Mouse (Mus musculus): ENCODE measurements at regions not wholly inside any gene's neighbourhood (a gene's known extent, or its start where the extent isn't known, plus 50 kb on each side); places are given as distances from the start of the nearest gene placed in this dataset.

- H3K4me3 ChIP-seq (replicated peaks in 1 of 3; ENCODE audit: low read depth in 2 of 3, low read length in 2 of 3, poor library complexity in 1 of 3), result no peak overlapping the region
- DNase-seq (ENCODE audit: extremely low read depth), result no peak
- no peaks in the 10 kb centered on the region for H3K36me3 ChIP-seq (replicated peaks in 1 of 2; ENCODE audit: control insufficient read depth in 1 of 2, insufficient read depth in 1 of 2, low read length in 1 of 2)
- no peak overlapping the region for H3K4me2 ChIP-seq (ENCODE audit: insufficient read depth, low read depth, poor library complexity, severe bottlenecking)
- in situ Hi-C loops (cut with MboI; ENCODE audit: low pct_ligation_motif_present, low pct_unique_long_range_greater_than_20kb, low sequenced_read_pairs) (no loop called here), dilution Hi-C loops (cut with MboI; ENCODE audit: extremely low pct_ligation_motif_present, extremely low pct_unique_long_range_greater_than_20kb, low sequenced_read_pairs) (no loop called here)
- no peaks in the 10 kb centered on the region for H3K79me2 ChIP-seq (replicated peaks; ENCODE audit: control insufficient read depth, extremely low read depth, insufficient read depth, poor library complexity, severe bottlenecking)
- TF ChIP-seq NELFE (IDR thresholded peaks at IDR 0.05; ENCODE audit: low read depth, low read length) (no peak), ETS1 (conservative IDR thresholded peaks at IDR 0.05; ENCODE audit: low read depth, low read length) (no peak), UBTF (IDR thresholded peaks at IDR 0.05; ENCODE audit: low read depth, low read length) (no peak), ZMIZ1 (IDR thresholded peaks at IDR 0.05; ENCODE audit: low read depth, low read length) (no peak), MEF2A (IDR thresholded peaks at IDR 0.05; ENCODE audit: borderline replicate concordance, low read depth, low read length) (no peak), ZC3H11A (IDR thresholded peaks at IDR 0.05; ENCODE audit: low read depth, low read length) (no peak)
- no peak overlapping the region for H3K27ac ChIP-seq (ENCODE audit: insufficient read depth, low read depth)
- peaks cover 77% of the 10 kb centered on the region for H3K9me3 ChIP-seq (replicated peaks; ENCODE audit: low read length)
- no peaks in the 10 kb centered on the region for H3K27me3 ChIP-seq (replicated peaks)
- H3K4me1 ChIP-seq (ENCODE audit: control insufficient read depth in 1 of 2, insufficient read depth in 2 of 2), result no peaks in the 10 kb centered on the region
- H3K9ac ChIP-seq (ENCODE audit: insufficient read depth, low read depth), result no peak overlapping the region
Observed at GRCm38 (mm10) chr8:113957821-113958220, 109.3 kb upstream of the Adamts18 start.

GRCm38 (mm10) chr8:113975810-113976209 lies 127.3 kb upstream of the Adamts18 start:
- TF ChIP-seq E2F4 (IDR thresholded peaks at IDR 0.05; ENCODE audit: insufficient replicate concordance, low read depth, low read length) (no peak), SMC3 (IDR thresholded peaks at IDR 0.05; ENCODE audit: low read depth, low read length) (no peak), MEF2A (IDR thresholded peaks at IDR 0.05; ENCODE audit: borderline replicate concordance, low read depth, low read length) (no peak), CHD2 (IDR thresholded peaks at IDR 0.05; ENCODE audit: low read length) (no peak), CTCF (conservative IDR thresholded peaks at IDR 0.05 in 1 of 2, IDR thresholded peaks at IDR 0.05 in 1 of 2; ENCODE audit: low read depth in 2 of 2, low read length in 2 of 2) (no peak)
- H3K27ac ChIP-seq (ENCODE audit: insufficient read depth, low read depth), result no peak overlapping the region
- H3K4me3 ChIP-seq (replicated peaks in 1 of 3; ENCODE audit: low read depth in 2 of 3, low read length in 2 of 3, poor library complexity in 1 of 3), result no peak overlapping the region
- no peak for DNase-seq (ENCODE audit: extremely low read depth)
- no peak overlapping the region for H3K4me2 ChIP-seq (ENCODE audit: insufficient read depth, low read depth, poor library complexity, severe bottlenecking)
- H3K36me3 ChIP-seq (replicated peaks in 1 of 2; ENCODE audit: control insufficient read depth in 1 of 2, insufficient read depth in 1 of 2, low read length in 1 of 2), result no peaks in the 10 kb centered on the region
- no peaks in the 10 kb centered on the region for H3K27me3 ChIP-seq (replicated peaks)
- H3K9me3 ChIP-seq (replicated peaks; ENCODE audit: low read length), result peaks cover 74% of the 10 kb centered on the region
- H3K9ac ChIP-seq (ENCODE audit: insufficient read depth, low read depth), result no peak overlapping the region
- H3K79me2 ChIP-seq (replicated peaks; ENCODE audit: control insufficient read depth, extremely low read depth, insufficient read depth, poor library complexity, severe bottlenecking), result no peaks in the 10 kb centered on the region
- in situ Hi-C loops (cut with MboI; ENCODE audit: low pct_ligation_motif_present, low pct_unique_long_range_greater_than_20kb, low sequenced_read_pairs), result no loop called here
- no peaks in the 10 kb centered on the region for H3K4me1 ChIP-seq (ENCODE audit: control insufficient read depth in 1 of 2, insufficient read depth in 2 of 2)
- dilution Hi-C loops (cut with MboI; ENCODE audit: extremely low pct_ligation_motif_present, extremely low pct_unique_long_range_greater_than_20kb, low sequenced_read_pairs), result no loop called here

- H3K27me3 ChIP-seq (replicated peaks), result no peaks in the 10 kb centered on the region
- H3K4me3 ChIP-seq (replicated peaks in 1 of 3; ENCODE audit: low read depth in 2 of 3, low read length in 2 of 3, poor library complexity in 1 of 3), result no peak overlapping the region
- TF ChIP-seq USF1 (IDR thresholded peaks at IDR 0.05; ENCODE audit: low read depth, low read length) (no peak), TBP (conservative IDR thresholded peaks at IDR 0.05; ENCODE audit: low read depth, low read length) (no peak), MEF2A (IDR thresholded peaks at IDR 0.05; ENCODE audit: borderline replicate concordance, low read depth, low read length) (no peak), JUND (conservative IDR thresholded peaks at IDR 0.05; ENCODE audit: low read depth, low read length) (no peak), MYC (IDR thresholded peaks at IDR 0.05; ENCODE audit: low read depth, low read length) (no peak), USF2 (conservative IDR thresholded peaks at IDR 0.05; ENCODE audit: low read depth, low read length) (no peak), GABPA (IDR thresholded peaks at IDR 0.05; ENCODE audit: insufficient replicate concordance, low read depth, low read length) (no peak), MAFK (IDR thresholded peaks at IDR 0.05; ENCODE audit: insufficient replicate concordance, low read length) (no peak), HCFC1 (IDR thresholded peaks at IDR 0.05; ENCODE audit: low read depth, low read length) (no peak), SMC3 (IDR thresholded peaks at IDR 0.05; ENCODE audit: low read depth, low read length) (no peak)
- H3K9me3 ChIP-seq (replicated peaks; ENCODE audit: low read length), result peaks cover 72% of the 10 kb centered on the region
- dilution Hi-C loops (cut with MboI; ENCODE audit: extremely low pct_ligation_motif_present, extremely low pct_unique_long_range_greater_than_20kb, low sequenced_read_pairs) (no loop called here), in situ Hi-C loops (cut with MboI; ENCODE audit: low pct_ligation_motif_present, low pct_unique_long_range_greater_than_20kb, low sequenced_read_pairs) (no loop called here)
- H3K27ac ChIP-seq (ENCODE audit: insufficient read depth, low read depth), result no peak overlapping the region
- DNase-seq (ENCODE audit: extremely low read depth), result no peak
- no peaks in the 10 kb centered on the region for H3K4me1 ChIP-seq (ENCODE audit: control insufficient read depth in 1 of 2, insufficient read depth in 2 of 2)
- no peaks in the 10 kb centered on the region for H3K36me3 ChIP-seq (replicated peaks in 1 of 2; ENCODE audit: control insufficient read depth in 1 of 2, insufficient read depth in 1 of 2, low read length in 1 of 2)
- no peak overlapping the region for H3K9ac ChIP-seq (ENCODE audit: insufficient read depth, low read depth)
- H3K4me2 ChIP-seq (ENCODE audit: insufficient read depth, low read depth, poor library complexity, severe bottlenecking), result no peak overlapping the region
- no peaks in the 10 kb centered on the region for H3K79me2 ChIP-seq (replicated peaks; ENCODE audit: control insufficient read depth, extremely low read depth, insufficient read depth, poor library complexity, severe bottlenecking)
Observed at GRCm38 (mm10) chr8:113976626-113977025, 128.1 kb upstream of the Adamts18 start.
